ENCODE assay signal across 8 mouse cellular contexts in the genomic region with DNA sequence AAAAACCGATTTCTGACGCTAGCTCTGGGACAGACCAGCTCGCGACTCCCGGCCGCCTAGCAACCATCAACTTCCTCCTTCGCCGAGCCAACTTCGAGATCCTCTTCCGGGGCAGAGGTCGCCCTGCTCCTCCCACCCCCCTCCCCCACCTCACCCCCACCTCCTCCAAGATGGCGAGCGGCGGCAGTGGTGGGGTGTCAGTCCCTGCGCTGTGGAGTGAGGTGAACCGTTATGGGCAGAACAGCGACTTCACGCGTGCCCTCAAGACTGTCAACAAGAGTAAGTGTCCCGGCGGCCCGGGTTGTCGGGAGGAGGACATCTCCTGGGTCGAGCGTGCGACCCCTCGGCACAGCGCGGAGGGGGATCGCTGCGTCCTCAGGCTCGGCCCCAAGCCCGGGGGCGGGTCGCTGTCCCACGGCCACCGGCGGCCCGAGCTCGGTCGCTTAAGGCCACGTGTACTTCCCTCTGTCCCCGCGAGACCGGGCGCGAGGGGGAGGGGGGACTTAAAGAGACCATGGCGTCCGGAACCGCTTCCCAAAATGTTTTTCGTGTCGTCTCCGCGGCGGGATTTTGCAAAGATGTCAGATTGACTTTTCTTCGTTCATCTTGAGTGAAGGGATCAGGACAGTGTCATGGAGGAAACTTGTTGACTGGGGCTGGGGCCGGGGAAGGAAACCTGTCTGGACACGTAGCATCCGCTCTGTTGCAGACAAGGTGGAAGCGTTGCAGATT. TPM values are rescaled to one million over a fixed set of nuclear protein-coding genes. Genes with fewer than 3 reads are reported as not detected.
DNase-seq lines count a peak whose midpoint lies in the region; ATAC-seq and TF ChIP-seq lines count a peak whose summit lies in the region.

Gene Srp72, plus strand, starts transcription at position 130 of the 732 bp plus-strand sequence.

- peak; percentile 95 for ATAC-seq in kidney, embryonic 14.5 days (ENCODE audit: low FRiP score, low TSS enrichment)
- peak; percentile 96 for ATAC-seq in limb, embryonic 14.5 days (ENCODE audit: low FRiP score, low read depth)
- ATAC-seq in midbrain, embryonic 16.5 days, result peak; percentile 94

- TF ChIP-seq POLR2A in embryonic fibroblast, embryonic 13.5 days (IDR thresholded peaks at IDR 0.05; ENCODE audit: low read depth, low read length), result peak; percentile 82
- no peak; the same call in 1 of the 2 replicates for TF ChIP-seq POLR2A in limb, embryonic 14.5 days (IDR thresholded peaks at IDR 0.05; ENCODE audit: borderline replicate concordance, extremely low read depth, insufficient read depth, insufficient read length)
- no peak; the same call in 1 of the 2 replicates for TF ChIP-seq POLR2A in spleen, adult 2 months (IDR thresholded peaks at IDR 0.05; ENCODE audit: low read depth, low read length)

- WGBS in heart, embryonic 10.5 days, result under 1% methylated on average over 60 of the region's 60 CpGs
- under 1% methylated on average over 57 of the region's 60 CpGs for WGBS in kidney, embryonic 14.5 days
- 3% methylated on average over 60 of the region's 60 CpGs for WGBS in limb, embryonic 14.5 days
- WGBS in midbrain, embryonic 16.5 days, result under 1% methylated on average over 55 of the region's 60 CpGs
- under 1% methylated on average over 60 of the region's 60 CpGs for WGBS in spleen, adult 2 months

- no peak for TF ChIP-seq CTCF in embryonic fibroblast, embryonic 13.5 days (IDR thresholded peaks at IDR 0.05; ENCODE audit: borderline replicate concordance, insufficient read depth, low read length)
- TF ChIP-seq CTCF in spleen, adult 2 months (IDR thresholded peaks at IDR 0.05; ENCODE audit: extremely low read depth, insufficient read depth, insufficient read length, insufficient replicate concordance), result no peak

- H3K27me3 ChIP-seq in heart, embryonic 10.5 days (ENCODE audit: insufficient read depth, poor library complexity, severe bottlenecking), result no peaks in the 10 kb centered on the region
- no peaks in the 10 kb centered on the region for H3K27me3 ChIP-seq in kidney, embryonic 14.5 days (ENCODE audit: control insufficient read depth, insufficient read depth, low read length)
- H3K27me3 ChIP-seq in limb, embryonic 14.5 days (ENCODE audit: control insufficient read depth, insufficient read depth, low read length), result no peaks in the 10 kb centered on the region
- no peaks in the 10 kb centered on the region for H3K27me3 ChIP-seq in midbrain, embryonic 16.5 days (ENCODE audit: control insufficient read depth, insufficient read depth, low read depth, low read length)
- H3K27me3 ChIP-seq in spleen, adult 2 months (ENCODE audit: control insufficient read depth, insufficient read depth, low read length), result no peaks in the 10 kb centered on the region; the same call in 1 of the 2 replicates

- peak within 1 kb of the TSS; percentile 100 for H3K4me3 ChIP-seq in embryonic fibroblast, embryonic 13.5 days (ENCODE audit: insufficient read depth, low read length)
- peak within 1 kb of the TSS; percentile 87 for H3K4me3 ChIP-seq in heart, embryonic 10.5 days
- peak within 1 kb of the TSS; percentile 90 for H3K4me3 ChIP-seq in kidney, embryonic 14.5 days (ENCODE audit: low read length)
- peak within 1 kb of the TSS; percentile 97 for H3K4me3 ChIP-seq in limb, embryonic 14.5 days (replicated peaks; ENCODE audit: low read length)
- peak within 1 kb of the TSS; percentile 88 for H3K4me3 ChIP-seq in midbrain, embryonic 16.5 days (ENCODE audit: low read depth, low read length)
- H3K4me3 ChIP-seq in spleen, adult 2 months (ENCODE audit: extremely low read depth, insufficient read depth, insufficient read length), result peak within 1 kb of the TSS; percentile 79

- peak within 1 kb of the TSS; percentile 84 for H3K27ac ChIP-seq in embryonic fibroblast, embryonic 13.5 days (ENCODE audit: insufficient read depth, low read length)
- peak within 1 kb of the TSS; percentile 93 for H3K27ac ChIP-seq in heart, embryonic 10.5 days
- H3K27ac ChIP-seq in kidney, embryonic 14.5 days (ENCODE audit: low read depth, low read length), result peak within 1 kb of the TSS; percentile 80
- H3K27ac ChIP-seq in limb, embryonic 14.5 days (replicated peaks; ENCODE audit: low read depth, low read length), result peak within 1 kb of the TSS; percentile 92
- H3K27ac ChIP-seq in midbrain, embryonic 16.5 days (ENCODE audit: low read length), result peak within 1 kb of the TSS; percentile 89
- peak within 1 kb of the TSS; percentile 87 for H3K27ac ChIP-seq in spleen, adult 2 months (ENCODE audit: insufficient read depth, low read length)

- no peaks in the 10 kb centered on the region for H3K4me1 ChIP-seq in embryonic fibroblast, embryonic 13.5 days (ENCODE audit: control insufficient read depth, insufficient read depth, low read length)
- H3K4me1 ChIP-seq in heart, embryonic 10.5 days, result peaks cover 13% of the 10 kb centered on the region
- peaks cover 13% of the 10 kb centered on the region; the same call in 1 of the 2 replicates for H3K4me1 ChIP-seq in kidney, embryonic 14.5 days (ENCODE audit: control insufficient read depth, insufficient read depth, low read length)
- peaks cover 11% of the 10 kb centered on the region for H3K4me1 ChIP-seq in limb, embryonic 14.5 days (ENCODE audit: control insufficient read depth, insufficient read depth, low read length)
- peaks cover 16% of the 10 kb centered on the region for H3K4me1 ChIP-seq in midbrain, embryonic 16.5 days (ENCODE audit: control insufficient read depth, insufficient read depth, low read length)
- peaks cover 9% of the 10 kb centered on the region for H3K4me1 ChIP-seq in spleen, adult 2 months (ENCODE audit: control insufficient read depth, insufficient read depth, insufficient read length)

- H3K4me2 ChIP-seq in kidney, embryonic 14.5 days (replicated peaks; ENCODE audit: low read depth, low read length), result peak within 1 kb of the TSS; percentile 90
- H3K4me2 ChIP-seq in limb, embryonic 14.5 days (replicated peaks; ENCODE audit: low read depth, low read length, severe bottlenecking), result peak within 1 kb of the TSS; percentile 82
- H3K4me2 ChIP-seq in midbrain, embryonic 16.5 days (ENCODE audit: low read length), result peak within 1 kb of the TSS; percentile 84

- peaks cover 40% of the 10 kb centered on the region for H3K36me3 ChIP-seq in heart, embryonic 10.5 days
- peaks cover 19% of the 10 kb centered on the region for H3K36me3 ChIP-seq in kidney, embryonic 14.5 days (ENCODE audit: control insufficient read depth, insufficient read depth, low read length)
- peaks cover 30% of the 10 kb centered on the region for H3K36me3 ChIP-seq in limb, embryonic 14.5 days (ENCODE audit: control insufficient read depth, insufficient read depth, low read length)
- H3K36me3 ChIP-seq in midbrain, embryonic 16.5 days (ENCODE audit: control insufficient read depth, insufficient read depth, low read length), result peaks cover 4% of the 10 kb centered on the region; the same call in 1 of the 2 replicates
- H3K36me3 ChIP-seq in spleen, adult 2 months (ENCODE audit: control insufficient read depth, insufficient read depth, low read length), result peaks cover 17% of the 10 kb centered on the region

- H3K9ac ChIP-seq in kidney, embryonic 14.5 days (ENCODE audit: low read depth, low read length), result peak within 1 kb of the TSS; percentile 87
- peak within 1 kb of the TSS; percentile 92 for H3K9ac ChIP-seq in limb, embryonic 14.5 days (ENCODE audit: low read depth, low read length, severe bottlenecking)
- peak within 1 kb of the TSS; percentile 87 for H3K9ac ChIP-seq in midbrain, embryonic 16.5 days (ENCODE audit: low read depth, low read length)

- DNase-seq in B cell, adult 2 months, result peak; percentile 84 to 86
- peak; percentile 93 for DNase-seq in brain, adult 2 months (ENCODE audit: low read depth, low spot score)
- DNase-seq in heart, embryonic 10.5 days (ENCODE audit: low spot score), result peak; percentile 95
- DNase-seq in limb, embryonic 14.5 days (ENCODE audit: low spot score), result peak; percentile 85
- peak; percentile 78 to 84 for DNase-seq in spleen, adult 2 months (ENCODE audit: low read depth in 1 of 2, low spot score in 2 of 2)

- H3K9me3 ChIP-seq in heart, embryonic 10.5 days, result no peaks in the 10 kb centered on the region
- H3K9me3 ChIP-seq in kidney, embryonic 14.5 days (ENCODE audit: control insufficient read depth, low read length), result no peaks in the 10 kb centered on the region
- H3K9me3 ChIP-seq in limb, embryonic 14.5 days (ENCODE audit: control insufficient read depth, low read length), result no peaks in the 10 kb centered on the region
- H3K9me3 ChIP-seq in midbrain, embryonic 16.5 days (replicated peaks; ENCODE audit: control insufficient read depth, low read length, poor library complexity, severe bottlenecking), result no peaks in the 10 kb centered on the region

RNA-seq across cellular contexts. Expression of gene Srp72, which starts in this region (rescaled TPM):
- 192 and 197 TPM in 2 replicates for polyA plus RNA-seq in embryonic fibroblast, embryonic 13.5 days (2011; ENCODE audit: insufficient read length, low read depth, missing spikeins)
- 53.2 and 69.3 TPM in 2 replicates for polyA plus RNA-seq in heart, embryonic 10.5 days (2016; fragmentation: Nextera tagmentation; extraction: Ambion mirVana)
- 77.6 and 103 TPM in 2 replicates for polyA plus RNA-seq in kidney, embryonic 14.5 days (2014; fragmentation: Nextera tagmentation; extraction: Ambion mirVana)
- polyA plus RNA-seq in limb, embryonic 14.5 days (2012; rRNA removed), result 83.0 and 96.8 TPM in 2 replicates
- polyA plus RNA-seq in limb, embryonic 14.5 days (2014; fragmentation: Nextera tagmentation; extraction: Ambion mirVana), result 102 and 108 TPM in 2 replicates
- polyA plus RNA-seq in midbrain, embryonic 16.5 days (2015; fragmentation: Nextera tagmentation; extraction: Ambion mirVana), result 91.4 and 92.4 TPM in 2 replicates
- polyA plus RNA-seq in spleen, adult 2 months (2012; rRNA removed), result 12.4 and 12.6 TPM in 2 replicates

Comparison
In these comparisons a context has a peak if more than half of its experiments do, and no peak if none do; other contexts are left out.
1. Peak in every context shown above with its lines: DNase-seq, ATAC-seq, H3K4me3 ChIP-seq and H3K27ac ChIP-seq.